Mouse (Mus musculus): ENCODE data around the gene Tulp3. TPM values are rescaled to one million over a fixed set of nuclear protein-coding genes. Genes with fewer than 3 reads are reported as not detected.

Tulp3 gene
- polyA plus RNA-seq, 1 experiment from 2014 or later, result 15.4 TPM

- peak overlapping the region; percentile 36 for H3K4me2 ChIP-seq (replicated peaks)
- H3K27me3 ChIP-seq, result no peaks in the 10 kb centered on the region
- peak overlapping the region; percentile 16; the same call in 1 of the 2 replicates for H3K4me3 ChIP-seq
- H3K27ac ChIP-seq (replicated peaks), result no peak overlapping the region
- H3K9ac ChIP-seq (replicated peaks), result peak overlapping the region; percentile 30; the same call in 1 of the 2 replicates
- 14% methylated on average over 16 of the region's 16 CpGs for WGBS
- ATAC-seq (replicated peaks), result 0 out of 2 replicates have a peak, but pooled peaks have one; percentile 21
- H3K36me3 ChIP-seq, result no peaks in the 10 kb centered on the region
- no peaks in the 10 kb centered on the region for H3K9me3 ChIP-seq
- H3K4me1 ChIP-seq, result peaks cover 9% of the 10 kb centered on the region
These were observed 69.7 kb downstream of the Tulp3 start for GRCm38 (mm10) chr6:128285792-128286430.

GRCm38 (mm10) chr6:128282126-128282525 lies 73.5 kb downstream of the Tulp3 start:
- H3K27ac ChIP-seq (replicated peaks), result 0 out of 2 replicates have a peak overlapping the region, but pooled peaks have one; percentile 13
- H3K4me2 ChIP-seq (replicated peaks), result no peak overlapping the region
- WGBS, result 6% methylated on average over 3 of the region's 3 CpGs
- no peaks in the 10 kb centered on the region for H3K36me3 ChIP-seq
- no peak overlapping the region for H3K9ac ChIP-seq (replicated peaks)
- H3K27me3 ChIP-seq, result no peaks in the 10 kb centered on the region
- H3K4me1 ChIP-seq, result peaks cover 9% of the 10 kb centered on the region
- no peaks in the 10 kb centered on the region for H3K9me3 ChIP-seq
- peak; percentile 73 for ATAC-seq (replicated peaks)
- H3K4me3 ChIP-seq, result no peak overlapping the region

GRCm38 (mm10) chr6:128280472-128281145 lies 75.0 kb downstream of the Tulp3 start:
- ATAC-seq (replicated peaks), result no peak
- Histone ChIP-seq H3K9me3 (no peaks in the 10 kb centered on the region), H3K9ac (replicated peaks) (no peak overlapping the region), H3K4me2 (replicated peaks) (no peak overlapping the region), H3K27me3 (no peaks in the 10 kb centered on the region), H3K27ac (replicated peaks) (no peak overlapping the region), H3K36me3 (no peaks in the 10 kb centered on the region), H3K4me3 (no peak overlapping the region), H3K4me1 (peaks cover 4% of the 10 kb centered on the region; the same call in 1 of the 2 replicates)
- WGBS, result 62% methylated on average over 14 of the region's 14 CpGs

GRCm38 (mm10) chr6:128279608-128280007 lies 76.0 kb downstream of the Tulp3 start:
- no peak overlapping the region for H3K27ac ChIP-seq (replicated peaks)
- H3K4me3 ChIP-seq, result no peak overlapping the region
- no peaks in the 10 kb centered on the region for H3K4me1 ChIP-seq
- H3K27me3 ChIP-seq, result no peaks in the 10 kb centered on the region
- H3K4me2 ChIP-seq (replicated peaks), result no peak overlapping the region
- no peaks in the 10 kb centered on the region for H3K9me3 ChIP-seq
- H3K9ac ChIP-seq (replicated peaks), result no peak overlapping the region
- 67% methylated on average over 5 of the region's 5 CpGs for WGBS
- H3K36me3 ChIP-seq, result no peaks in the 10 kb centered on the region
- no peak for ATAC-seq (replicated peaks)

GRCm38 (mm10) chr6:128279099-128279498 lies 76.6 kb downstream of the Tulp3 start:
- Histone ChIP-seq H3K27me3 (no peaks in the 10 kb centered on the region), H3K4me3 (no peak overlapping the region), H3K27ac (replicated peaks) (no peak overlapping the region), H3K9ac (replicated peaks) (no peak overlapping the region), H3K36me3 (no peaks in the 10 kb centered on the region), H3K4me2 (replicated peaks) (no peak overlapping the region), H3K4me1 (no peaks in the 10 kb centered on the region), H3K9me3 (no peaks in the 10 kb centered on the region)
- 80% methylated on average over 4 of the region's 4 CpGs for WGBS
- no peak for ATAC-seq (replicated peaks)

- WGBS, result 80% methylated on average over 11 of the region's 11 CpGs
- H3K27me3 ChIP-seq, result no peaks in the 10 kb centered on the region
- peak; percentile 61; the same call in 1 of the 2 replicates for ATAC-seq (replicated peaks)
These were observed 78.2 kb downstream of the Tulp3 start for GRCm38 (mm10) chr6:128277132-128278085.

GRCm38 (mm10) chr6:128276349-128276748 lies 79.3 kb downstream of the Tulp3 start:
- WGBS, result 89% methylated on average over 6 of the region's 6 CpGs

More at GRCm38 (mm10) chr6:128277132-128278085, 78.2 kb downstream of the Tulp3 start:
- no peak overlapping the region for H3K4me3 ChIP-seq
- H3K4me2 ChIP-seq (replicated peaks), result no peak overlapping the region
- H3K27ac ChIP-seq (replicated peaks), result no peak overlapping the region
- H3K36me3 ChIP-seq, result no peaks in the 10 kb centered on the region
- no peaks in the 10 kb centered on the region for H3K4me1 ChIP-seq
- H3K9me3 ChIP-seq, result no peaks in the 10 kb centered on the region
- no peak overlapping the region for H3K9ac ChIP-seq (replicated peaks)

GRCm38 (mm10) chr6:128275506-128276064 lies 80.1 kb downstream of the Tulp3 start:
- 92% methylated on average over 8 of the region's 8 CpGs for WGBS
- H3K36me3 ChIP-seq, result no peaks in the 10 kb centered on the region

More at GRCm38 (mm10) chr6:128276349-128276748, 79.3 kb downstream of the Tulp3 start:
- Histone ChIP-seq H3K4me3 (no peak overlapping the region), H3K27me3 (no peaks in the 10 kb centered on the region), H3K4me1 (no peaks in the 10 kb centered on the region), H3K4me2 (replicated peaks) (no peak overlapping the region), H3K9ac (replicated peaks) (no peak overlapping the region), H3K27ac (replicated peaks) (no peak overlapping the region), H3K36me3 (no peaks in the 10 kb centered on the region), H3K9me3 (no peaks in the 10 kb centered on the region)
- ATAC-seq (replicated peaks), result no peak

GRCm38 (mm10) chr6:128273507-128273906 lies 82.1 kb downstream of the Tulp3 start:
- H3K4me2 ChIP-seq (replicated peaks), result no peak overlapping the region
- H3K9me3 ChIP-seq, result no peaks in the 10 kb centered on the region
- H3K9ac ChIP-seq (replicated peaks), result no peak overlapping the region
- no peaks in the 10 kb centered on the region for H3K36me3 ChIP-seq
- 58% methylated on average over 1 of the region's 1 CpGs for WGBS
- no peak for ATAC-seq (replicated peaks)
- H3K27me3 ChIP-seq, result no peaks in the 10 kb centered on the region
- H3K4me3 ChIP-seq, result no peak overlapping the region
- H3K4me1 ChIP-seq, result no peaks in the 10 kb centered on the region
- H3K27ac ChIP-seq (replicated peaks), result no peak overlapping the region

More at GRCm38 (mm10) chr6:128275506-128276064, 80.1 kb downstream of the Tulp3 start:
- H3K9me3 ChIP-seq, result no peaks in the 10 kb centered on the region
- no peaks in the 10 kb centered on the region for H3K27me3 ChIP-seq
- ATAC-seq (replicated peaks), result no peak
- H3K4me2 ChIP-seq (replicated peaks), result no peak overlapping the region
- no peaks in the 10 kb centered on the region for H3K4me1 ChIP-seq
- no peak overlapping the region for H3K27ac ChIP-seq (replicated peaks)
- H3K4me3 ChIP-seq, result no peak overlapping the region
- H3K9ac ChIP-seq (replicated peaks), result no peak overlapping the region

GRCm38 (mm10) chr6:128272754-128273153 lies 82.9 kb downstream of the Tulp3 start:
- H3K4me3 ChIP-seq, result no peak overlapping the region
- H3K36me3 ChIP-seq, result no peaks in the 10 kb centered on the region
- 96% methylated on average over 17 of the region's 17 CpGs for WGBS
- H3K9me3 ChIP-seq, result no peaks in the 10 kb centered on the region
- ATAC-seq (replicated peaks), result no peak
- no peak overlapping the region for H3K9ac ChIP-seq (replicated peaks)
- no peaks in the 10 kb centered on the region for H3K27me3 ChIP-seq
- no peak overlapping the region for H3K27ac ChIP-seq (replicated peaks)
- H3K4me1 ChIP-seq, result no peaks in the 10 kb centered on the region
- no peak overlapping the region for H3K4me2 ChIP-seq (replicated peaks)

Measured in forebrain, embryonic 15.5 days (tissue).